Mouse (Mus musculus) kidney, postnatal 0 days (tissue): ENCODE data around the gene Ipo7. TPM values are rescaled to one million over a fixed set of nuclear protein-coding genes. Genes with fewer than 3 reads are reported as not detected.

Experiments
- ATAC-seq: fragments of 200-750 bp; cut with Nextera tagmentation; replicated peaks from 2 replicates; pipeline ENCODE4 v1.8.0; 2017; ENCODE audit warnings: low read depth, moderate number of reproducible peaks, moderate TSS enrichment, moderate library complexity; ENCODE audit not compliant: low FRiP score
- DNase-seq: peaks from one replicate; pipeline ENCODE4 v3.0.0-alpha.2; 2016; ENCODE audit warnings: low spot score
- H3K27ac ChIP-seq: fragments of 300-500 bp; sonication (generic); 2 replicates; pipeline ENCODE4 v1.5.1; 2014; ENCODE audit warnings: mild to moderate bottlenecking
- H3K27me3 ChIP-seq: fragments of 300-500 bp; sonication (generic); 2 replicates; pipeline ENCODE4 v1.6.1; 2014; ENCODE audit warnings: low read length, mixed read lengths; ENCODE audit not compliant: insufficient read depth
- H3K36me3 ChIP-seq: fragments of 300-500 bp; sonication (generic); 2 replicates; pipeline ENCODE4 v1.6.1; 2014; ENCODE audit warnings: low read length, mixed read lengths; ENCODE audit not compliant: insufficient read depth
- H3K4me1 ChIP-seq: fragments of 300-500 bp; sonication (generic); replicated peaks from 2 replicates; pipeline ENCODE4 v1.6.1; 2014; ENCODE audit warnings: antibody characterized with exemption, low read length, mixed read lengths; ENCODE audit not compliant: insufficient read depth
- H3K4me2 ChIP-seq: fragments of 300-500 bp; sonication (generic); 2 replicates; pipeline ENCODE4 v1.6.1; 2014; ENCODE audit warnings: mild to moderate bottlenecking, low read length, moderate library complexity, mixed read lengths
- H3K4me3 ChIP-seq: fragments of 300-500 bp; sonication (generic); replicated peaks from 2 replicates; pipeline ENCODE4 v1.5.1; 2014; ENCODE audit warnings: low read depth, low read length
- H3K9ac ChIP-seq: fragments of 300-500 bp; sonication (generic); 2 replicates; pipeline ENCODE4 v1.6.1; 2014; ENCODE audit warnings: low read depth, low read length
- H3K9me3 ChIP-seq: fragments of 300-500 bp; sonication (generic); replicated peaks from 2 replicates; pipeline ENCODE4 v1.6.1; 2016; ENCODE audit warnings: low read length, inconsistent platforms, mixed read lengths
- CTCF ChIP-seq: IDR thresholded peaks from 2 replicates; pipeline ENCODE4 v1.5.1; 2016; ENCODE audit warnings: antibody characterized with exemption, low read depth, mild to moderate bottlenecking, moderate library complexity
- WGBS: fragments of 180-500 bp; shearing (Covaris S2); extraction: QIAGEN DNeasy Blood & Tissue Kit; methylation state at CpG from one replicate; pipeline ENCODE4 v1.1.7; 2014; 5-methylcytosine and 5-hydroxymethylcytosine counted together
- polyA plus RNA-seq: library from polyadenylated mRNA; unstranded; fragments of >200 nt; fragmentation: Nextera tagmentation; extraction: Ambion mirVana; gene quantifications from 2 replicates; pipeline ENCODE4 v1.2.1, GENCODE M21; 2015

Gene Ipo7
- polyA plus RNA-seq, 1 experiment from 2014 or later, result 27.5 TPM

GRCm38 (mm10) chr7:110096332-110096731, 78.3 kb downstream of the Ipo7 start:
- Histone ChIP-seq H3K4me2 (no peak overlapping the region), H3K4me1 (no peaks in the 10 kb centered on the region), H3K4me3 (no peak overlapping the region), H3K27me3 (no peaks in the 10 kb centered on the region), H3K9me3 (no peaks in the 10 kb centered on the region), H3K27ac (no peak overlapping the region), H3K9ac (no peak overlapping the region), H3K36me3 (peaks cover 36% of the 10 kb centered on the region; the same call in 1 of the 2 replicates)
- ATAC-seq, result no peak
- TF ChIP-seq CTCF, result peak; percentile 36; the same call in 1 of the 2 replicates
- DNase-seq, result no peak
- 87% methylated on average over 4 of the region's 4 CpGs for WGBS

- no peaks in the 10 kb centered on the region for H3K9me3 ChIP-seq
- H3K4me2 ChIP-seq, result no peak overlapping the region
- peak; percentile 37 for DNase-seq
- ATAC-seq, result peak; percentile 50
- H3K27ac ChIP-seq, result peak overlapping the region; percentile 58
- 36% methylated on average over 7 of the region's 7 CpGs for WGBS
- H3K36me3 ChIP-seq, result peaks cover 29% of the 10 kb centered on the region; the same call in 1 of the 2 replicates
- H3K27me3 ChIP-seq, result no peaks in the 10 kb centered on the region
- 0 out of 2 replicates have a peak, but pooled peaks have one; percentile 3 for TF ChIP-seq CTCF
- no peaks in the 10 kb centered on the region for H3K4me1 ChIP-seq
- H3K4me3 ChIP-seq, result no peak overlapping the region
- no peak overlapping the region for H3K9ac ChIP-seq
These were observed 79.2 kb downstream of the Ipo7 start for GRCm38 (mm10) chr7:110097106-110097793.

DNA sequence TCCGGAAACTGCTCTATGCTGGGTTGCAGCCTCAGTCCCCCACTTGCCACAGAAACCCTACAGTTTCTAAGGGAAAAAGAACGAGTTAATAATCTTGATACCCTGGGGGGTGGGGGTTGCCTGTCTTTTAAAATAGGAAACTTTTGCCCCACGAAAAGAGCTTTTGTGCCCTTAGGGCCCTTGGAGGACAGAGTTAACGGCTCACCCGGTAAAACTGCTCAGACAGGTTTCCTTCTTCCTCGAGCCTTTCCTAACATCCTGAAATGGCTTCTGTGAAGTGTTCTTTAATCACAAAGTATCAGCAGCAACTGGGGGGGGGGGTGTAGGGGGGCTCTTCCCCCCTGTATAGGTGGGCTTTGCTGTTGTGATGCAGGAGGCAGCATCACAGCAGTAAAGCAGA, 82.8 kb downstream of the Ipo7 start:
- Histone ChIP-seq H3K9ac (no peak overlapping the region), H3K9me3 (no peaks in the 10 kb centered on the region), H3K36me3 (0 out of 2 replicates have a peak, but pooled peaks cover 3% of the 10 kb centered on the region), H3K4me2 (no peak overlapping the region), H3K4me1 (no peaks in the 10 kb centered on the region), H3K27me3 (no peaks in the 10 kb centered on the region), H3K4me3 (no peak overlapping the region), H3K27ac (peak overlapping the region; percentile 47)
- WGBS, result 35% methylated on average over 6 of the region's 6 CpGs
- no peak for TF ChIP-seq CTCF
- DNase-seq, result no peak
- 0 out of 2 replicates have a peak, but pooled peaks have one; percentile 9 for ATAC-seq

GRCm38 (mm10) chr7:110101266-110101665, 83.2 kb downstream of the Ipo7 start:
- ATAC-seq (no peak), DNase-seq (no peak)
- 71% methylated on average over 5 of the region's 5 CpGs for WGBS
- Histone ChIP-seq H3K4me3 (no peak overlapping the region), H3K27ac (peak overlapping the region; percentile 47), H3K9me3 (no peaks in the 10 kb centered on the region), H3K4me2 (no peak overlapping the region), H3K4me1 (no peaks in the 10 kb centered on the region), H3K36me3 (no peaks in the 10 kb centered on the region), H3K27me3 (no peaks in the 10 kb centered on the region), H3K9ac (no peak overlapping the region)
- no peak for TF ChIP-seq CTCF

- no peak overlapping the region for H3K9ac ChIP-seq
- TF ChIP-seq CTCF, result no peak
- H3K4me3 ChIP-seq, result no peak overlapping the region
- peaks cover 12% of the 10 kb centered on the region; the same call in 1 of the 2 replicates for H3K4me1 ChIP-seq
- H3K4me2 ChIP-seq, result no peak overlapping the region
- no peak overlapping the region for H3K27ac ChIP-seq
- H3K27me3 ChIP-seq, result no peaks in the 10 kb centered on the region
- WGBS, result 89% methylated on average over 5 of the region's 5 CpGs
- no peaks in the 10 kb centered on the region for H3K36me3 ChIP-seq
- no peak for ATAC-seq
- H3K9me3 ChIP-seq, result no peaks in the 10 kb centered on the region
- no peak for DNase-seq
These were observed 87.0 kb downstream of the Ipo7 start for GRCm38 (mm10) chr7:110105041-110105440.

Other genes with a start within 250 kb of the Ipo7 start
- gene Nrip3, start 236.2 kb upstream of the Ipo7 start, polyA plus RNA-seq, result 0.74 and 1.6 TPM in 2 replicates
- 2.0 and 2.2 TPM in 2 replicates for gene Scube2, start 152.6 kb upstream of the Ipo7 start, polyA plus RNA-seq
- gene Dennd5a, start 57.8 kb upstream of the Ipo7 start, polyA plus RNA-seq, result 32.3 and 35.0 TPM in 2 replicates
- gene Tmem41b, start 31.3 kb upstream of the Ipo7 start, polyA plus RNA-seq, result 72.9 and 75.0 TPM in 2 replicates
- 10.5 and 12.0 TPM in 2 replicates for gene Zfp143, start 42.9 kb downstream of the Ipo7 start, polyA plus RNA-seq
- gene Wee1, start 103.8 kb downstream of the Ipo7 start, polyA plus RNA-seq, result 15.4 and 16.9 TPM in 2 replicates
- 23.3 and 26.0 TPM in 2 replicates for gene Swap70, start 203.4 kb downstream of the Ipo7 start, polyA plus RNA-seq